Mouse (Mus musculus): ENCODE measurements at regions not wholly inside any gene's neighbourhood (a gene's known extent, or its start where the extent isn't known, plus 50 kb on each side); places are given as distances from the start of the nearest gene placed in this dataset.
A peak's percentile ranks its signal among the peaks of the same experiment; 100 is the strongest.

DNA sequence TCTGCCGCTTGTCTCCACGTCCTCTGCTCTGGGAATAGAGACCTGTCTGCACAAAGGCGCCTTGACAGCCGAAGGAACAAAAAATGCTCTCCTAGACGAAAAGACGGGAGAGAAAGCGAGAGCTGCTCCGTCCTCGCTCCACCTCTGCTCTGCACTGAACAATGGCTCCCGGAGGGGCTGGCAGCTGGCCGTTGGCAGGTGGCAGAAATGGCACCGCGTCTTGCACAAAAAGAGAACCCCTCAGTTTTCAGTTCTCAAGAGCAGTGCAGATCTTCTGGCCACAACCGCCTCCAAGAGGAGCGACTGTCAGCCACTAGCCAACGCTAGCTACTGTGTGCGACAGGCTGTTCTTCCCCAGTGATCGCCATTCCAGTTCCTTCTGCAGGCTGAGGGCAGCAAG, 385.0 kb upstream of the Rora start:
- Histone ChIP-seq H3K4me3 (ENCODE audit: low read depth, low read length) (no peak overlapping the region), H3K4me1 (ENCODE audit: control insufficient read depth, insufficient read depth, low read length) (no peaks in the 10 kb centered on the region), H3K9ac (replicated peaks; ENCODE audit: low read length) (no peak overlapping the region), H3K27me3 (ENCODE audit: control insufficient read depth, insufficient read depth, low read length) (no peaks in the 10 kb centered on the region), H3K27ac (replicated peaks; ENCODE audit: low read depth, low read length) (no peak overlapping the region), H3K9me3 (replicated peaks; ENCODE audit: control insufficient read depth, low read length) (no peaks in the 10 kb centered on the region), H3K36me3 (replicated peaks; ENCODE audit: control insufficient read depth, insufficient read depth, low read depth, low read length) (no peaks in the 10 kb centered on the region), H3K4me2 (ENCODE audit: low read depth, low read length) (no peak overlapping the region)
- DNase-seq (ENCODE audit: low spot score) (no peak), ATAC-seq (replicated peaks; ENCODE audit: insufficient number of reproducible peaks, low FRiP score, low TSS enrichment, low read depth) (no peak)
- WGBS = 80% methylated on average over 18 of the region's 18 CpGs

DNA sequence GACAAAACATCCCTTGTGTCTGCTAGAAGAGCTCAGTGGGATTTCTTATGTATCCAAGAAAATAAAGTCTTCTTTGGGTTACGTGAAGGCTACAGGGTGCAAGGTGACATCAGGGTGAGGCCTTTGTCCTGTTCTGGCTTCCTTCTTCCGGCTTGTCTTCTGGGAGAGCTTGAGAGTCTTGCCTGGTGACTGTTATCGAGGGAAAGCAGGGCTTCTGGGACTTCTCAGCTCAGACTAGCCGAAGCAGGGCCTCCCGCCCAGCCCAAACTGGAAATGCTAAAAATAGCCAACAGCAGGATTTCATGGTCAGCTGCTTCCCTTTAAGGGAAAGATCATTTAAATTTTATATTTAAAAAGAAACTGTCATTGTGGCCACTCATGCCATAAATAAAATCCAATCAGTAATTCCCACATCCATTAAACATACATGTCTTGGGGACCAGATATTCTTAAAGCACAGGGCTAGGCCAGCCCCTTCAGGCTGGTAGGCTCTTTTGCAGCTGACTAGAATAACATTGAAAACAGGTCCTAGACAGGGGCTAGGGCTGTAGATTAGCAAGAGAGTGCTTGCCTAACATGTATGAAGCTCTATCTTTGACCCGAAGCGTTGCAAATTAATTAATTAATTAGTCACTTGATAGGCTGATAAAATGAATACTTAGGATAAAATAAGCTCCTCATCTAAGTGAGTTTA, 351.2 kb upstream of the Rora start:
- no peaks in the 10 kb centered on the region for H3K4me1 ChIP-seq (ENCODE audit: control insufficient read depth, insufficient read depth, low read length)
- no peaks in the 10 kb centered on the region for H3K36me3 ChIP-seq (replicated peaks; ENCODE audit: control insufficient read depth, insufficient read depth, low read depth, low read length)
- H3K9me3 ChIP-seq (replicated peaks; ENCODE audit: control insufficient read depth, low read length) = no peaks in the 10 kb centered on the region
- H3K4me3 ChIP-seq (ENCODE audit: low read depth, low read length) = no peak overlapping the region
- WGBS = 57% methylated on average over 7 of the region's 7 CpGs
- no peak overlapping the region for H3K9ac ChIP-seq (replicated peaks; ENCODE audit: low read length)
- no peaks in the 10 kb centered on the region for H3K27me3 ChIP-seq (ENCODE audit: control insufficient read depth, insufficient read depth, low read length)
- no peak overlapping the region for H3K4me2 ChIP-seq (ENCODE audit: low read depth, low read length)
- DNase-seq (ENCODE audit: low spot score) = peak; percentile 23
- H3K27ac ChIP-seq (replicated peaks; ENCODE audit: low read depth, low read length) = no peak overlapping the region; the same call in 1 of the 2 replicates
- ATAC-seq (replicated peaks; ENCODE audit: insufficient number of reproducible peaks, low FRiP score, low TSS enrichment, low read depth) = no peak

DNA sequence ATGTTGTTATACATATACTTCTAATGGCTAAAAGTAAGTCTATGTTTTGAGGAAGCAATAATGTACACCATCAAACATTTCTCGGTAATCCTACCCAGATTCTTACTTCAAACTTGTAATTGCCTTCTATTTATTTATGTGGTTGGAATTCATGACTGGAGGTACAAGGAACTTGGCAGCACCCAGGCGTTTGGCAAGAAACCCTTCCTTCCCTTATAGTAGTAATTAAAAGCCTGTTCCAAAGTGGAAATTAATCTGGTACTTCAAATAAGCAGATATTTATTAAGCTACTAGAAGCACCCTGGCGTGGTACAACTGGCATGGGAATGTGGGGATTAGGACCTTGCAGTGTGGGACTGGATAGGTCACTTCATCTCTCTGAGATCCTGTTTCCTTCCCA, 322.9 kb upstream of the Rora start:
- H3K4me2 ChIP-seq (ENCODE audit: low read depth, low read length) = no peak overlapping the region
- no peak overlapping the region for H3K27ac ChIP-seq (replicated peaks; ENCODE audit: low read depth, low read length)
- DNase-seq (ENCODE audit: low spot score) = no peak
- H3K36me3 ChIP-seq (replicated peaks; ENCODE audit: control insufficient read depth, insufficient read depth, low read depth, low read length) = no peaks in the 10 kb centered on the region
- no peak overlapping the region for H3K9ac ChIP-seq (replicated peaks; ENCODE audit: low read length)
- H3K27me3 ChIP-seq (ENCODE audit: control insufficient read depth, insufficient read depth, low read length) = no peaks in the 10 kb centered on the region
- 82% methylated on average over 3 of the region's 3 CpGs for WGBS
- no peak overlapping the region for H3K4me3 ChIP-seq (ENCODE audit: low read depth, low read length)
- H3K9me3 ChIP-seq (replicated peaks; ENCODE audit: control insufficient read depth, low read length) = no peaks in the 10 kb centered on the region
- no peak for ATAC-seq (replicated peaks; ENCODE audit: insufficient number of reproducible peaks, low FRiP score, low TSS enrichment, low read depth)
- H3K4me1 ChIP-seq (ENCODE audit: control insufficient read depth, insufficient read depth, low read length) = no peaks in the 10 kb centered on the region

DNA sequence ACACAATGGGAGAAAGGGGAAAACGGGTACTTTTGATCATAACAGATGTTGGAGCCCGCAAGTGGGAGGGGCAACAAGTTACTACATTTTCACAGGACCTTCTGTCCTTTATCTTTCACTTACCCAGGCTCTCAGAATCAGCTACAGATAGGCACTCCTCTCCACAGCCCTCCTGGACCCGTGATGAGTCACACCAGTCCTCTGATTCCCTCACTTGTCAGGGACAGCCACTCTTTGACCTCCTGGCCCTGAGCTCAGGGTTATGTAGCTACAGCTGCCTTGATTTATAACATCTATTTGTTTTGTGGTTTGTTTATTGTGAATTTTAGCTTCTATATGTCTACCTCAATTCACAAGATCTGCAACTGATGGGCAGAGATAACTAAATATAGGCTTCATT, 312.7 kb upstream of the Rora start:
- WGBS = 53% methylated on average over 3 of the region's 3 CpGs
- Histone ChIP-seq H3K9ac (replicated peaks; ENCODE audit: low read length) (no peak overlapping the region), H3K9me3 (replicated peaks; ENCODE audit: control insufficient read depth, low read length) (no peaks in the 10 kb centered on the region), H3K4me1 (ENCODE audit: control insufficient read depth, insufficient read depth, low read length) (no peaks in the 10 kb centered on the region), H3K27ac (replicated peaks; ENCODE audit: low read depth, low read length) (no peak overlapping the region), H3K27me3 (ENCODE audit: control insufficient read depth, insufficient read depth, low read length) (no peaks in the 10 kb centered on the region), H3K4me3 (ENCODE audit: low read depth, low read length) (no peak overlapping the region), H3K36me3 (replicated peaks; ENCODE audit: control insufficient read depth, insufficient read depth, low read depth, low read length) (no peaks in the 10 kb centered on the region), H3K4me2 (ENCODE audit: low read depth, low read length) (no peak overlapping the region)
- ATAC-seq (replicated peaks; ENCODE audit: insufficient number of reproducible peaks, low FRiP score, low TSS enrichment, low read depth) = no peak
- no peak for DNase-seq (ENCODE audit: low spot score)

DNA sequence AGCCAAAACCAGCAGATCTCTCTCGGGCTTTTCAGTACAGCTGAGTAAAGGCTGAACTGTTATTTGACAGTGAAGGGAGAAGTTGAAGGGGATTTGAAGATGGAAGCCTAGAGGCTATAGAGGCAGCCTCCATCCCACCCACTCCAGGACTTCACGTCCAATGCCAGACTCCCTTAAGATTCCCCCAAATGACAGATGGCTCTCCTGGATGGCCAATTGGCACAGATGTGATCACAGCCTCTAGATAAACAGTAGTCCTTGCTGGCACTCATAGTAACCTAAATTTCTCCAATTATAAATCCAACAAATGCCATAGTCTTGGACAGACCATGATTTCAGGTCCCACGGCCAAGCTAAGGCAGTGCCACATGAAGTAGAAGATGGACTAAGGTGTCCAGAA, 312.1 kb upstream of the Rora start:
- H3K9ac ChIP-seq (replicated peaks; ENCODE audit: low read length) = no peak overlapping the region
- no peak overlapping the region for H3K4me2 ChIP-seq (ENCODE audit: low read depth, low read length)
- no peaks in the 10 kb centered on the region for H3K36me3 ChIP-seq (replicated peaks; ENCODE audit: control insufficient read depth, insufficient read depth, low read depth, low read length)
- WGBS = 80% methylated on average over 3 of the region's 3 CpGs
- no peaks in the 10 kb centered on the region for H3K4me1 ChIP-seq (ENCODE audit: control insufficient read depth, insufficient read depth, low read length)
- ATAC-seq (replicated peaks; ENCODE audit: insufficient number of reproducible peaks, low FRiP score, low TSS enrichment, low read depth) (no peak), DNase-seq (ENCODE audit: low spot score) (no peak)
- H3K9me3 ChIP-seq (replicated peaks; ENCODE audit: control insufficient read depth, low read length) = no peaks in the 10 kb centered on the region
- H3K27me3 ChIP-seq (ENCODE audit: control insufficient read depth, insufficient read depth, low read length) = no peaks in the 10 kb centered on the region
- H3K4me3 ChIP-seq (ENCODE audit: low read depth, low read length) = no peak overlapping the region
- no peak overlapping the region for H3K27ac ChIP-seq (replicated peaks; ENCODE audit: low read depth, low read length)

DNA sequence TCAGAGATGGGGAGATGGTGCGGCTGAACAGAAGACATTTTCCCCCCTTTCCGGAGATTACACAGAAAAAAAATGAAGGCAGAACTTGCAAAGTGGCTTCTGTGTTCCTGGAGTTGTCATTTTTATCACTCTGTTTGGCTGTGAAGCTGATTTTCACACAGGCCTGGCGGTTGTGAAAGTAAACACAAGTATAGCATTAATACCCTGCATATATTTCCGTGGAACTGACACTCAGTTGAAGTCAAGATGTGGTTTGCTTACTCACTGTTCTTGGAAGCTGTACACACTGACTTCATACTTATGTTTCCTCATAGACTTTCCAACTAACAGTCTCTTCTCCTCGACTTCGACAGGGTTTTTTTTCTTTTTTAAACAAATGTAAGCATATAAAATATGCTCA, 306.2 kb upstream of the Rora start:
- DNase-seq (ENCODE audit: low spot score) = no peak
- no peaks in the 10 kb centered on the region for H3K36me3 ChIP-seq (replicated peaks; ENCODE audit: control insufficient read depth, insufficient read depth, low read depth, low read length)
- no peak overlapping the region for H3K27ac ChIP-seq (replicated peaks; ENCODE audit: low read depth, low read length)
- H3K4me2 ChIP-seq (ENCODE audit: low read depth, low read length) = no peak overlapping the region
- H3K9ac ChIP-seq (replicated peaks; ENCODE audit: low read length) = no peak overlapping the region
- 87% methylated on average over 6 of the region's 6 CpGs for WGBS
- H3K4me3 ChIP-seq (ENCODE audit: low read depth, low read length) = no peak overlapping the region
- H3K9me3 ChIP-seq (replicated peaks; ENCODE audit: control insufficient read depth, low read length) = no peaks in the 10 kb centered on the region
- H3K27me3 ChIP-seq (ENCODE audit: control insufficient read depth, insufficient read depth, low read length) = no peaks in the 10 kb centered on the region
- ATAC-seq (replicated peaks; ENCODE audit: insufficient number of reproducible peaks, low FRiP score, low TSS enrichment, low read depth) = no peak
- no peaks in the 10 kb centered on the region for H3K4me1 ChIP-seq (ENCODE audit: control insufficient read depth, insufficient read depth, low read length)

DNA sequence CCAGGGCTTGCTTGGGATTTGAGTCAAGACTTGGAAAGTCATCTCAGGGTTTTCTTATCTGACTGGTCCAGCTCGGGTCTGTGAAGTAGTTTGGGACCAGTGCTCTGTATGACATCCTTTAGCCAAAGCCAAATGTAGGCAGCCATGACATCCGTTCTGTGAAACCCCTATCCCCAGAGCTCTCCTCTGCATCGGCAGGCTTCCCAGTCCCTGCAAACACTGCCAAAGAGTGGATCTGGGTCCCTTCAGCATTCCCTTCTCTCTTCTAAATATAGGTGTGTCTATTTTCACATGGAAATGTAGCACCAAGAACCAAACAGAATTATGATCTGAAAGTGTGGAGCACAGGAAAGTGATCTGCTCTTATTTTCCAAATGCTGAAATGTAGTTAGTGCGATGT, 302.1 kb upstream of the Rora start:
- Histone ChIP-seq H3K36me3 (replicated peaks; ENCODE audit: control insufficient read depth, insufficient read depth, low read depth, low read length) (no peaks in the 10 kb centered on the region), H3K27me3 (ENCODE audit: control insufficient read depth, insufficient read depth, low read length) (no peaks in the 10 kb centered on the region), H3K9ac (replicated peaks; ENCODE audit: low read length) (no peak overlapping the region), H3K4me2 (ENCODE audit: low read depth, low read length) (no peak overlapping the region), H3K27ac (replicated peaks; ENCODE audit: low read depth, low read length) (no peak overlapping the region), H3K4me1 (ENCODE audit: control insufficient read depth, insufficient read depth, low read length) (no peaks in the 10 kb centered on the region), H3K9me3 (replicated peaks; ENCODE audit: control insufficient read depth, low read length) (no peaks in the 10 kb centered on the region), H3K4me3 (ENCODE audit: low read depth, low read length) (no peak overlapping the region)
- ATAC-seq (replicated peaks; ENCODE audit: insufficient number of reproducible peaks, low FRiP score, low TSS enrichment, low read depth) = no peak
- no peak for DNase-seq (ENCODE audit: low spot score)
- WGBS = 88% methylated on average over 4 of the region's 4 CpGs

DNA sequence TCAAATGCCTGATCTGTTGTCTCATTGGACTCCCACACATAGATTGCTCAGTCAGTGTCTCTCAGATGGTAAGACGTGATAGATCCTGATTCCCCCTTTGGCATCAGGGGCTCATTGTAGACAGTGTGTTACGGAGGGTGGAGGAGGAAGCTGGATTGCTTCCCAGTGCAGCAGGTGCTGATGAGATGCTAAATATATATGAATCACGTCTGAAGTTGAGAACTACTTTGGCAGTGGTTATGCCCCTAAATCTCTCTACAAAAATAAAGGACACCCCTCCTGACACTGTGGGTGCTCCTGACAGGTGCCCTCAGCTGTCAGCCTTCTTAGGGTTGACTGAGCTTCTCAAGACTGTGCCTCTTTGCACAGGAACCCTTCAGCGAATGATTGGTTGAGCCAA, 299.1 kb upstream of the Rora start:
- WGBS = 80% methylated on average over 4 of the region's 4 CpGs

More for the DNA sequence above, 299.1 kb upstream of the Rora start:
- no peaks in the 10 kb centered on the region for H3K36me3 ChIP-seq (replicated peaks; ENCODE audit: control insufficient read depth, insufficient read depth, low read depth, low read length)
- H3K4me2 ChIP-seq (ENCODE audit: low read depth, low read length) = no peak overlapping the region
- DNase-seq (ENCODE audit: low spot score) = no peak
- no peaks in the 10 kb centered on the region for H3K4me1 ChIP-seq (ENCODE audit: control insufficient read depth, insufficient read depth, low read length)
- no peak overlapping the region for H3K9ac ChIP-seq (replicated peaks; ENCODE audit: low read length)
- H3K27me3 ChIP-seq (ENCODE audit: control insufficient read depth, insufficient read depth, low read length) = no peaks in the 10 kb centered on the region
- ATAC-seq (replicated peaks; ENCODE audit: insufficient number of reproducible peaks, low FRiP score, low TSS enrichment, low read depth) = no peak
- no peaks in the 10 kb centered on the region for H3K9me3 ChIP-seq (replicated peaks; ENCODE audit: control insufficient read depth, low read length)
- no peak overlapping the region for H3K27ac ChIP-seq (replicated peaks; ENCODE audit: low read depth, low read length)
- H3K4me3 ChIP-seq (ENCODE audit: low read depth, low read length) = no peak overlapping the region

Data from embryonic facial prominence, embryonic 11.5 days (tissue).